Mouse (Mus musculus) lung, embryonic 16.5 days (tissue): ENCODE data around the gene Ppp1r27. TPM values are rescaled to one million over a fixed set of nuclear protein-coding genes. Genes with fewer than 3 reads are reported as not detected.
A peak's percentile ranks its signal among the peaks of the same experiment; 100 is the strongest.
"Not testable (repeated sequence)": the region's sequence is repeated elsewhere in the genome, so short reads cannot be mapped to it uniquely, and the experiment has no call there.

Experiments used
- ATAC-seq: fragments of 200-750 bp; cut with Nextera tagmentation; 2 replicates; pipeline ENCODE4 v1.8.0; 2017; ENCODE audit warnings: low read depth, mild to moderate bottlenecking, moderate library complexity
- H3K27ac ChIP-seq: fragments of 300-500 bp; sonication (generic); 2 replicates; pipeline ENCODE4 v1.5.1; 2014; ENCODE audit warnings: mild to moderate bottlenecking, control low read depth, low read length
- H3K27me3 ChIP-seq: fragments of 300-500 bp; sonication (generic); 2 replicates; pipeline ENCODE4 v1.6.1; 2014; ENCODE audit warnings: low read depth, low read length, mixed read lengths; ENCODE audit not compliant: control insufficient read depth, insufficient read depth
- H3K36me3 ChIP-seq: fragments of 300-500 bp; sonication (generic); 2 replicates; pipeline ENCODE4 v1.6.1; 2014; ENCODE audit warnings: low read length; ENCODE audit not compliant: control insufficient read depth, insufficient read depth
- H3K4me1 ChIP-seq: fragments of 300-500 bp; sonication (generic); replicated peaks from 2 replicates; pipeline ENCODE4 v1.6.1; 2014; ENCODE audit warnings: low read length, mixed read lengths; ENCODE audit not compliant: control insufficient read depth, insufficient read depth
- H3K4me2 ChIP-seq: fragments of 300-500 bp; sonication (generic); 2 replicates; pipeline ENCODE4 v1.6.1; 2014; ENCODE audit warnings: low read depth, low read length, control low read depth
- H3K4me3 ChIP-seq: fragments of 300-500 bp; sonication (generic); 2 replicates; pipeline ENCODE4 v1.5.1; 2014; ENCODE audit warnings: mild to moderate bottlenecking, low read length, control low read depth
- H3K9ac ChIP-seq: fragments of 300-500 bp; sonication (generic); 2 replicates; pipeline ENCODE4 v1.6.1; 2014; ENCODE audit warnings: low read length, control low read depth
- H3K9me3 ChIP-seq: fragments of 300-500 bp; sonication (generic); 2 replicates; pipeline ENCODE4 v1.6.1; 2016; ENCODE audit warnings: low read length; ENCODE audit not compliant: control insufficient read depth
- WGBS: fragments of 180-500 bp; shearing (Covaris S2); extraction: QIAGEN DNeasy Blood & Tissue Kit; methylation state at CpG from one replicate; pipeline ENCODE4 v1.1.7; 2014; 5-methylcytosine and 5-hydroxymethylcytosine counted together
- polyA plus RNA-seq: library from polyadenylated mRNA; unstranded; fragments of >200 nt; fragmentation: Nextera tagmentation; extraction: Ambion mirVana; gene quantifications from 2 replicates; pipeline ENCODE4 v1.2.1, GENCODE M21; 2015

Ppp1r27 gene
- polyA plus RNA-seq = 0.95 and 2.6 TPM in 2 replicates

- Histone ChIP-seq H3K27me3 (no peaks in the 10 kb centered on the region), H3K4me3 (peak within 1 kb of the TSS; percentile 93), H3K9me3 (no peaks in the 10 kb centered on the region), H3K4me1 (peaks cover 21% of the 10 kb centered on the region), H3K9ac (peak within 1 kb of the TSS; percentile 97), H3K27ac (peak within 1 kb of the TSS; percentile 96; the same call in 1 of the 2 replicates), H3K4me2 (peak within 1 kb of the TSS; percentile 95), H3K36me3 (no peaks in the 10 kb centered on the region)
- WGBS = 92% methylated on average over 28 of the region's 28 CpGs
- ATAC-seq = no peak
Measured at GRCm38 (mm10) chr11:120550810-120551440, at the start of gene Ppp1r27. Ppp1r27 (minus strand) TSS chr11:120551132.

GRCm38 (mm10) chr11:120600716-120601115 is 49.8 kb upstream of the Ppp1r27 start:
- 95% methylated on average over 3 of the region's 3 CpGs for WGBS
- peaks cover 36% of the 10 kb centered on the region for H3K36me3 ChIP-seq

GRCm38 (mm10) chr11:120598990-120599549 is 48.1 kb upstream of the Ppp1r27 start:
- Histone ChIP-seq H3K9me3 (no peaks in the 10 kb centered on the region), H3K4me1 (peaks cover 20% of the 10 kb centered on the region), H3K27ac (peak overlapping the region; percentile 81), H3K4me3 (peak overlapping the region; percentile 93), H3K4me2 (peak overlapping the region; percentile 82), H3K9ac (peak overlapping the region; percentile 75), H3K36me3 (peaks cover 41% of the 10 kb centered on the region), H3K27me3 (no peaks in the 10 kb centered on the region)
- 37% methylated on average over 17 of the region's 17 CpGs for WGBS
- ATAC-seq = no peak

More at GRCm38 (mm10) chr11:120600716-120601115, 49.8 kb upstream of the Ppp1r27 start:
- H3K27me3 ChIP-seq = no peaks in the 10 kb centered on the region
- H3K4me3 ChIP-seq = no peak overlapping the region
- no peaks in the 10 kb centered on the region for H3K9me3 ChIP-seq
- peaks cover 20% of the 10 kb centered on the region for H3K4me1 ChIP-seq
- ATAC-seq = no peak
- H3K9ac ChIP-seq = no peak overlapping the region
- H3K4me2 ChIP-seq = no peak overlapping the region
- H3K27ac ChIP-seq = no peak overlapping the region

GRCm38 (mm10) chr11:120598283-120598989 is 47.5 kb upstream of the Ppp1r27 start, which contains the start of the genes Alyref and Anapc11:
Alyref (minus strand) TSS chr11:120598365.
Anapc11 (plus strand) TSS chr11:120598421.
- Histone ChIP-seq H3K36me3 (peaks cover 43% of the 10 kb centered on the region), H3K4me2 (peak within 1 kb of the TSS; percentile 92), H3K4me3 (peak within 1 kb of the TSS; percentile 93), H3K9me3 (no peaks in the 10 kb centered on the region), H3K27ac (peak within 1 kb of the TSS; percentile 87), H3K4me1 (peaks cover 20% of the 10 kb centered on the region), H3K9ac (peak within 1 kb of the TSS; percentile 97), H3K27me3 (no peaks in the 10 kb centered on the region)
- ATAC-seq = peak; percentile 98
- under 1% methylated on average over 83 of the region's 88 CpGs for WGBS

GRCm38 (mm10) chr11:120597240-120598235 is 46.6 kb upstream of the Ppp1r27 start:
- peak; percentile 41 for ATAC-seq
- H3K36me3 ChIP-seq = peaks cover 46% of the 10 kb centered on the region
- H3K9ac ChIP-seq = peak overlapping the region; percentile 97
- H3K4me1 ChIP-seq = peaks cover 20% of the 10 kb centered on the region
- 3% methylated on average over 86 of the region's 99 CpGs for WGBS
- peak overlapping the region; percentile 87 for H3K27ac ChIP-seq
- H3K9me3 ChIP-seq = no peaks in the 10 kb centered on the region
- peak overlapping the region; percentile 93 for H3K4me3 ChIP-seq
- H3K4me2 ChIP-seq = peak overlapping the region; percentile 92
- no peaks in the 10 kb centered on the region for H3K27me3 ChIP-seq

GRCm38 (mm10) chr11:120588531-120588930 is 37.6 kb upstream of the Ppp1r27 start:
- no peak overlapping the region for H3K9ac ChIP-seq
- WGBS = 88% methylated on average over 6 of the region's 6 CpGs
- H3K4me3 ChIP-seq = no peak overlapping the region
- H3K4me2 ChIP-seq = no peak overlapping the region
- no peak overlapping the region for H3K27ac ChIP-seq
- ATAC-seq = no peak
- no peaks in the 10 kb centered on the region for H3K27me3 ChIP-seq
- no peaks in the 10 kb centered on the region for H3K4me1 ChIP-seq
- H3K9me3 ChIP-seq = peaks cover 5% of the 10 kb centered on the region
- peaks cover 58% of the 10 kb centered on the region for H3K36me3 ChIP-seq

- Histone ChIP-seq H3K4me1 (peaks cover 20% of the 10 kb centered on the region), H3K36me3 (peaks cover 35% of the 10 kb centered on the region), H3K4me2 (no peak overlapping the region), H3K9ac (no peak overlapping the region), H3K9me3 (peaks cover 5% of the 10 kb centered on the region), H3K4me3 (no peak overlapping the region), H3K27ac (no peak overlapping the region), H3K27me3 (no peaks in the 10 kb centered on the region)
- ATAC-seq = no peak
- WGBS = 97% methylated on average over 1 of the region's 1 CpGs
Measured at GRCm38 (mm10) chr11:120583937-120584336, 33.0 kb upstream of the Ppp1r27 start.

GRCm38 (mm10) chr11:120582982-120583293 is 32.0 kb upstream of the Ppp1r27 start:
- 85% methylated on average over 2 of the region's 2 CpGs for WGBS
- H3K27me3 ChIP-seq, H3K4me3 ChIP-seq, H3K9me3 ChIP-seq, H3K9ac ChIP-seq, H3K4me2 ChIP-seq, ATAC-seq, H3K27ac ChIP-seq: not testable (repeated sequence)
- Histone ChIP-seq H3K36me3 (peaks cover 37% of the 10 kb centered on the region), H3K4me1 (peaks cover 20% of the 10 kb centered on the region)
